Mouse (Mus musculus): ENCODE data around the gene Itk. TPM values are rescaled to one million over a fixed set of nuclear protein-coding genes. Genes with fewer than 3 reads are reported as not detected.

Gene Itk
- total RNA-seq, 4 experiments from 2014 or later: not detected

DNA sequence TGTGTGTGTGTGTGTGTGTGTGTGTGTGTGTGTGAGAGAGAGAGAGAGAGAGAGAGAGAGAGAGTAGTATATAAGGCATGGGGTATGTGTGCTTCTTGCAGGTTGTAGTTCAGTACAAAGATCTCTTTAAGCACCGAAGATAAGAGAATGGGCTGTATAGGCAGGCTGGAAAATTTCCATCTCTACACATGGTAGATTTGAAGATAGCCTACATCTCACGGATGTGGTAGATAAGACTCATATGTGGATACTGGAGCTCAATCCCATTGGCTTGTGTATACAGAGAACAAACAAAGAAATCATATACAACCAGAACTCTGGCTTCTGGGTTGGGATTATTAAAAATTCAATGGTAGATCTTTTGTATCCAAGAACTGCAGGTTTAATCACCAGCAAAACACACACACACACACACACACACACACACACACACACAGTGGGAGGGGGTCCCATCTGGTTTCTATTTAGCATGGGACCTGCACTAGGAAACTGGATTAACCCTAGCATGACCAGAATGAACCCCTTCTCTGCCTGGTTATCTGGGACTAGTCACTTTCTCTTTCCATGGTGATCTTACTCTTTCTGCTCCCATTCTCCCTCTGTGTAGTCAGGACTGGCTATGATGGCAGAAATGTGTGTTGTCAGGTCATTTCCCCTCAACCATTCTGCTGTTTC lies 28.2 kb downstream of the Itk start:
- DNase-seq (ENCODE audit: low spot score in 2 of 2): no peak

DNA sequence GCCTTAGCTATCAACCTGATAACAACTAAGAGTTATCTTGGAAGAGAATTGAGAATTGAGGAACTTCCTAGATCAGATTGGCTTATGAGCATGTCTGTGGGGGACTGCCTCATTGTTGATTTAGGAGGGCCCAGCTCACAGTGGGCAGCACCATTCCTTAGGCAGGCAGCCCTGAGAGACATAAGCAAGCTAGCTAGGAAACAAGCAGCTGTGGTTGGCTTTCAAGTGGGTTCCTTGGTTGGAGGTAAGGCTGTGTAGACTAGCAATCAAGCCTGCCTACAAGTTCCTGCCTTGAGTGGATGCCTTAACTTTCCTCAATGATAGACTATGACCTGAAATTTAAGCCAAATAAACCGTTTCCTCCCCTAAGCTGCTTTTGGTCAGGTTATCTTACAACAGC lies 30.9 kb downstream of the Itk start:
- no peak for DNase-seq (ENCODE audit: low spot score in 2 of 2)

DNA sequence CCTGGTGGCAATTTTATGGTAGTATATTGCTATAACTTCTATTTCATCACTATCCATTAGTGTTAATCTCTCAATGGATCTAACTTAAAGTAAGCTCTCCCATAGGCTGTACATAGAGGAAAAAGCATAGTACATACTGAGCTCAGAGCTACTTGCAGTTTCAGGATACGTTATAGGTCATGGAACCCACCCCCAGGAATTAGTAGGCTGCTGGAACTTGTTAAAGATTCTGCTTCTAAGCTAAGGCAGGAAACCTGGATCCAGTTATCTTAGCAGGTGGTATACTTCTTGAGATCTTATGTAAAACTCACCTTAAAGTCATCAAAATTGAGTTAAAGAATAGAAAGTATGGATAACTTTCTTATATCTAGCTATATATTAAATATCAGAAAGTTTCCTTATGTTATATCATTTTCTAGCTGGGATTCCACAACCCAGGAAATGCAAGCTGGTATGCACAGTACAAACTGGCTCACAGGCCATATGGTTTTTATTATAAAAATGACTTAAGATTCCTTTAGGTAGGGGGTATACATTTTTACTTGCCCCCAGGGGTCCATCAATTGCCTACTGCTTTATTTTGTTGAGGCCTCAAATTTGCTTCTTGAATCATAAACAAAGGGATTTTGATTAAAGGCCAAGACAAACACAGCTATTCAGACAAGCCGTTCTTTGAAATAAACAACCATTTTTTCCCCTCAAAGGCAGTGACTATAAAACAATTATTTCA lies 39.5 kb downstream of the Itk start:
- DNase-seq (ENCODE audit: low spot score in 2 of 2): no peak

DNA sequence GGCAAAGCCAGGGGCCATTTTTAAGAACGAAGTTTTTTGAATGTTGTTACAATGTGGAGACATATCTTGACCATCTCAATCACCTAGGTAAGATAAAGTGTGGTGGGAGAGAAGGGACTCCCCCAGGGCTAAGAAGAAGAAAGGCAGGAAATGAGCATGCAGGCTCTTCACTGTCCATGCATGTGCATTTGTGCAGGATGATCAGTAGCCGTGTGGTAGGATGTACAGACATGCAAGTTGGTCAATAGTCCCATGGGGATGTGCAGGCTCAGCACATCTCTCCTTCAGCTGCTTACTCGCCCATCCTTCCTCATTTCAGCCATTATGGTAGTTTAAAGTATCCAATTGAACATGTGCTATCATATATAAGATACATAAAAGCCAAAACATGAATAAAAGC lies 40.9 kb downstream of the Itk start:
- no peak for DNase-seq (ENCODE audit: low spot score in 2 of 2)

DNA sequence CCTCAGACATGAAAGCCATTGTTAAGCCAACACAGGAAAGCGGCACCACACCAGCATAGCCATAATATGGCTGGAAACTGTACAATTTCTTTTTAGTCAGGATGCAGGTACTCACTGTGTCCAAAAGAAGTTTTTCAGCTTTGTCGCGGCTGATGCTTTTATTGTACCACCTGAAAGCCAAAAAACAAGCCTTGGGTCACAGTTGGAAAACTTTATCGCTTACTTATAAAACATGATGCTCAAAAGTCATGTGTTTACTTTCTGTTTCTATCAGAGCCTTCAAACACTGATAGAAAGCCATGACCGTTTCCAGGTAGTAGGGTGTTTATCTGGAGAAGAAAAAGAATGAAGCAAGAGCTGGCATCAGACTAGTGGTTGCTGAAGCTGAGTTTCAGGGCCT lies 41.6 kb downstream of the Itk start:
- DNase-seq (ENCODE audit: low spot score in 2 of 2): no peak

DNA sequence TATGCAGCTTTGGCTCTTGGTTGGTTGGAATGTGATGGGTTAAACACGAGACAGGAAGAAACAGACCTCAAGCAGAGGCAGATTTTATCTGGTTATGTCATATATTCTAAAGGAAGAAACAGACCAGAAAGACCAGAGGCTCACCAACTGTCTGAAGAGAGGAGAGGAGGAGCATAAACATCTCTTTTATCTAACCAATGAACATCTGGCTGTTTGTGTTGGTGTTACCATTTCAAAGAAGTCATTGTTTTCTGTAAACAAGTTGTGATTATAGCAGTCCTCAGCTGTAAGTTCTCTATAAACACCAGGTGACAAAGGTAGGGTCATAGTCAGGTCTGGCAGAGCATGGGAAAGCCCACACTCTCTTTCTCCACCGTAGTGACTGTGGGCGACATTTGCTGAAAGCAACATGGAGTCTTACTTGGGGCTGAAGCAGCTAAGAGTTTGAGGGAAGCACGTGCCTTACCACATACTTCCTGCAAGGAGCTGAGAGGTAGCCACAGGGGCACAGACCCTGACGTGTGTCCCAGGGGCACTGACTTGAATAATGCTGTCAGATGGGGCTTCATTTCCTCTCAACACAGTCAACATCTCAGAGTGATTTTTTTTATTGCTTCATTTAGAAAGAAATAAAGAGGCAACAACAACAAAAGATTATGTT lies 45.3 kb downstream of the Itk start:
- no peak for DNase-seq (ENCODE audit: low spot score in 2 of 2)

DNA sequence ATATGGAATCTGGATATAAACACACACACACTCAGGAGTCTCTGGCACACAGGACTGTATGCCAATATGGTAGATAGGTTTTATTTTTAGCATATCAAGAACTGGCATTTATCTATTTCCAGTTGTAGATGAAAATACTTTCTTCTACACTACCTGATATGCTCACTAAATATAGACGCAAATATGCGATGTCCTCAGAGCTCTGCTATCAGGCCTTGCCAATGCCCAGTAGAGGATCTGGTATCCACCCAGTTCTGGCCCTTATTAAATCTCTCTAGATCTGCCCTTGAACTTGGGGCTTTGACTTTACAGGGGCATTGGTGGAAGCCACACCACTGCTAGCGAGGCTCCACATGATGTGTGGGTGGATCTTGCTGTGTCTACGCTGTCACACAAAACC lies 47.4 kb downstream of the Itk start:
- DNase-seq (ENCODE audit: low spot score in 2 of 2): no peak

DNA sequence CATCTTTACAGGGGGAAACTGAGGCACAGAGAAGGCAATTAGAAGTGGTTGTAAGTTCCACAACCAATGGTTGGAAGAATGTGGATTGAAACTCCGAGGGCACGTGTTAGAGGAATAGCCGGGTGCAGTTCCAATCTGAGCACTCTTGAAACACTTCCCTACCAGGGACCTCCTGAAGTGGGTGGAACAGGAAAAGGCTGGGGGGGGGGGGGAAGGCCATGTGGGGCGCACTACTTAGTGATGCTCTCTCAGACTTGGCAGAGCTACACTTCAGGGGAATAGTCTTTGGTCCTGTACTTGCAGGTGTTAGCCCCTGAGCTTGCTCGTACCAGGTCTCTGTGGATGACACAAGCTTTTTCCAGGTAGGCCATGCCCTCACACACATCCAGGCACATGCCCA lies 53.3 kb downstream of the Itk start:
- DNase-seq (ENCODE audit: low spot score in 2 of 2): no peak

DNA sequence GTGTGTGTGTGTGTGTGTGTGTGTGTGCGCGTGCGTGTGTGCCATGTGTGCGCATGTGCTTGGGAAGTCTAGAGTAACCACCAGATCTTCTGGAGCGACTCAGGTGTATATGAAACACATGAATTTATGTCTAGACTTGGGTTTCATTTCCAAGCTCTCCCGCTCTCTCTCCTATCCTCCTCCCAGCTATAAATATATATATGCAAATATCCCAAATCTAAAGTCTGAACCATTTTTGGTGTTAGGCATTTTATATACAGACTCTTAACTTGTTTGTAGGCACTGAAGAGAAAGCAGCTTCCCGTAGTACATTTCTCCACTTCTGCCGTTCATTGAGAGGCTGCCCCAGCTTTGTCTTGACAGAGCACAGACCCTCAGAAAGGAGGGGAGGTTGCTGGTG lies 57.1 kb downstream of the Itk start:
- DNase-seq (ENCODE audit: low spot score in 2 of 2): no peak

DNA sequence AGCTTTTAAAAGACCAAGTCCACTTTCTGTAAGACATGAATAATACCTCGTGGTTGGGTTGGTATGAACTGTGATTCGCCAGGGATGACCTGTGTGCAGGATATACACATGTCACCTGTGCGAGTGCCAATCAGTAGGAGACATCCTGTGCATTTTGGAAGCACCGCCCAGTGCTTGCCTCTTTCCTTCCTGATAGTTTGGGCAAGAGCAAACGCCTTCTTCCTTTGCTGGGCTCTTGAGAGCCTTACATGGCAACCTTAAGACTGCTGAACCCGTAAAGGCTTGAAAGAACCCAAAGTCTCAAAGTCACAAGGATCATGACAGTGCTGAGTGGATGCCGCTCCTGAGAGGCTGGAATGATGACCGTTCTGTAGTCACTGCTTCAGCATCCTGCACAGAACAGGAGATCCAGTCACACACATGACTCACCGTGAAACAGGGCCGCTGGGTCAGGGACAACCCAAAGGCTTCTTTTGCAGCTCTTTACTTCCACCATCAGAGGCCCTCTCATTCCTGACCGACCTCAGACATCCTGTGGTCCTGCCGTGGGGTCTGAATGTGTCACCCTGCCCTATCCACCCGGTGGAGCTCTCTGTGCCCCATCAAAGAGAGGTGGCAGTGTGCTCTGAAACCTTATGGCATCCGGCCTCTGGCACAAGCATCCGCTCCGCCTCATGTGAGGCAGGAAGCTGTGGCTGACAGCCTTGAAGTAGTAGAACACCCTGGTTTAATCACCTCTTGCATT lies 62.9 kb downstream of the Itk start:
- no peak for DNase-seq (ENCODE audit: low spot score in 2 of 2)

DNA sequence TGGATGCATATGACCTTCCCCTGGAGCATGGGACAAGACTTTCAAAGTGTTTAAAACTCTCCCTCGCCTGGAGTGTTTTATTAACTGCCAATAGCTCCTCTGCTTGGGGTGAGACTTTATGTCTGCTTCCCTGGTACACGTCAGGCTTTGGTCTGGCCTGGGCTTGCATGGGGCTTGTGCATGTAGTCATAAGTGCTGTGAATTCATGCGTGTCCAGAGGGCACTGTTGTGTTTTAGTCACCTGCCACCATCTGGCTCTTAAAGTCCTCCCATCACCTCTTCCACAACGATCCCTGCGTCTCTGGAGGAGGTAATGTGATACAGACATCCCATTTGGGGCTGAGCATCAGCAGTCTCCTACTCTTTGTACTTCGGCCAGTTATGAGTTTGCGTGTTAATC lies 67.8 kb downstream of the Itk start:
- no peak for DNase-seq (ENCODE audit: low spot score in 2 of 2)

DNA sequence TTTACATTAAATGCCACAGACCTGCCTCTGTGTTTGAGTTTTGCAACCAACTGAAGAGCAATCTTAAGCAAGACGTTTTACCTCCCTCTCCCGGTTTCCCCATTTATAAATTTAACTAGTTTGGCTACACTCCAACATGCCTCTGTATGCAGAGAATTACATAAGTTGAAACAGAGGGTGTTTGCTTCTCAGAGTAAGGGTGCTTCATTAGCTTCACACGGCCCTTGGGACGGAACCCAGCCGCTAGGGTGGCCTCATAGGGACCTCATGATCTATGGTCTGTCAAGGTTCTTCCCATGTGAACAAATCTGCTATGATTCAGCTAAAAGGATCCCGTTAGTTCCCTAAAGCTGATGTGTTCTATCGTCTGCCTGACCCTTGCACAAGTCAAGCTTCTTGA lies 74.8 kb downstream of the Itk start:
- no peak for DNase-seq (ENCODE audit: low spot score in 2 of 2)

DNA sequence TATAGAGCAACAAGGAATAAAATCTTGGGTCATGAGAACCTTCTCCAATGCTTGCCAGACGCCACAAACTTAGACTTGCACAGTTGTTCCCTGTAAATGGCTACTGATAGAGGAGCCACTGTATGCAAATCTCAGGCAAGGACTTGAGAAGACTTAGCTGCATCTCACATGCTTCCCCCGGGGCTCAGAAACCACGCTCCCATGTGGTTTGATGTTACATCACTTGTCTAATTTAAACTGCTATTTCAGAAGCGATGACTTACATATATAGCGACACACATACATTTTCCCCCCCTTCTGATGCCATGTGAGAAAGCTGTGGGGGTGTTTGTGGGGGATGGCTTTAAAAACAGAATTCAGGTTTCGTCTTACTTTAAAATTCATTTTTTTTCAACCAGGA lies 75.5 kb downstream of the Itk start:
- no peak for DNase-seq (ENCODE audit: low spot score in 2 of 2)

DNA sequence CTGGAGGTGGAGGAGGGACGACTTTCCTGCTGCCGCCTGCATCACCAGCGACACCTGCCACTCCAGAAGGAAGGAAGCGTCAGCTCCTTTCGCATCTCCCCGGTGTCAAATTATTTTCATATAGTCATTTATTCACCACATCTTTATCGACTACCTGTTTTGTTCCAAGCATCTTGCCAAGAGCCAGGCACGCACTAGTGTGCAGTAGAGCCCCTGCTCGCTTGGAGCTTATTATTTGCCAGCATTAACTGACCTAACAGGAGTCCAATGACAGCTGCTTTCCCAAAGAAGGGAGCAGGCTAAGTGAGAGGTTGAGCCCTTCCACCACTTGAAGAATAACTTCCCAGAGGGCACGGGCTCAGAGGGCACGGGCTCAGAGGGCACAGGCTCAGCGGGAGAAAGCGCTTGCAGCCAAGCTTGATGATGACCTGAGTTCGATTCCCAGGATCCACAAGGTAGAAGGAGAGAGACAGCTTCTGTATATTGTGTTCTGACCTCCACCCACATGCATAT lies 76.7 kb downstream of the Itk start, which contains the start of gene Cyfip2:
Gene Cyfip2, minus strand, starts transcription at position 337 of the 513 bp plus-strand sequence.
- DNase-seq (ENCODE audit: low spot score in 2 of 2): no peak

DNA sequence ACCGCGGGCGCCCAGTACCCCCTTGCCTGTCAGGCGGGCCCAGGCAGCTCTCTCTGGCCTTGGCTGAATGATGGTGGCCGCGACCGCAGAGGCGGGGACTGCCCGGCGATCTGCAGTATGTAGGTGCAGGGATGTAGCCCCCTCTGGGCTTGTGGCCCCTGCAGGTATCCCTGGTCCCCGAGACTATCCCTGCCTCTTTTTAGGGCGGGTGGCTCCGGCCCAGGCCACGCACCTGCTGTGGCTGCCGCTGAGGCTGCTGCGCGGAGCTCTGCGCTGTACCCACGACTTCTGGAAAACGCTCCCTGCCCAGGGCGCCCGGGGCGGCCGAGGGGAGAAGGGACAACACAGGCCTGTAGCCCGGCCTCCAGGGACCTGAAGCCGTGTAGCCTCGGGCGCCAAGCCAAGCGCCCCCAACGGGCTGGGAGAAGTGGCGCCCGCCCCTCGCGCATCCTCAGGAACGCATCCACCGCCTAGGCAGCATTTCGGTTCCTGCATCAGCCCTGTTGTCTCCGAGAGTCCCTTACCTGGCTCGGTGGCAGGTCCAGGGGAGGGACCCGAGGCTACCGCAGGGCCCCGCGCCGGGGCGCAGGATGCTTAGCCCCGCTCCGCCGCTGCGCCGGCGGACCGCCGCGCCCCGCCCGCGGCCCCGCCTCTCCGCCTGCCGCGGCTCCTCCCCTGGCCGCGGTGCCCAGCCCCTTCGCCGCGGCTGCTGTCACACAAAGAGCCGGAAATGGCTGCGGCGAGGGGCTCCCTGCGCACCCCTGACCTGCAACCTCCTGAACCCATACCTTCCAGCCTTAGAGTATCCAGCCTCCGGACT lies 77.4 kb downstream of the Itk start:
- no peak for DNase-seq (ENCODE audit: low spot score in 2 of 2)

DNA sequence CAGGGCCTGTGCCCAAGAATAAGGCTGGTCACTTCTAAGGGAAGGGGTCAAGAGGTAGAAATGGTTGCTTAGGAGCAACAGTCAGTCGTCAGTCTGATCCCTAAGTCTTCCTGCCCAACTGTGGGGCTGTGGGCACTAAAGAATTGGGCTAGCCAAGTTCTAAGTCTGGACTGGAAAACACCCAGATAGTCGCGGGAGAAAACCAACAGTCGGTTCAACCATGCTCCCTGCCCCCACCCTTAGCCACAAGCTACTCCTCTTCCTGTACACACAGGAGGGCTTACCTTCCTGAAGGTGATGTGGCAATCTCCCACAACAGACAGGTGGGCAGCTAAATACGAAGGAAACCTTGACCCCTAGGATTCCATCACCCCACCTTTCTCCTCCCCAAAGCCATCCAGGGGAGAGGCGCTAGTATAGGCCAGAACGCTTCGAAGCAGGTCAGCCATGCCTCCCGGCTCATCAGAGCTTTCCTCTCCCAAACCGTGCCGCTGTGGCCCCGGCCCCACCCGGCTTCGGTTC lies 78.1 kb downstream of the Itk start:
- no peak for DNase-seq (ENCODE audit: low spot score in 2 of 2)

DNA sequence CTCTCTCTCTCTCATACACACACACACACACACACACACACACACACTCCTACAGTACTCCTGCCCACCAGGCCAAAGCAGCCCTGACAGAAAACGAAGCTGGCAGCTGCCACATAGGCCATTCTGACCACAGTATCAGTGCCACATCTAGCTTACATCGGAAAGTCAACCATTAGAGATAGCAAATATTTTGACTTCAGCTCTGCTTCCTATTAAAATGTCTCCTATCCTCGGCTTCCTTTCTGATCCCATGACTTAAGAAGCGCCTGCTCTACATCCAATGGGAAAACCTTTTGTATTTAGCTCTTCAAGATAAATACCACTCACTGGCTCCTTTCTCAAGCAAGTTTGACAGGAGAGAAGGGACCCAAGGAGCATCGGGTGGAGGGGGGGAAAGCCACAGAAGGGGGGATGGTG lies 78.7 kb downstream of the Itk start:
- DNase-seq (ENCODE audit: low spot score in 2 of 2): no peak

DNA sequence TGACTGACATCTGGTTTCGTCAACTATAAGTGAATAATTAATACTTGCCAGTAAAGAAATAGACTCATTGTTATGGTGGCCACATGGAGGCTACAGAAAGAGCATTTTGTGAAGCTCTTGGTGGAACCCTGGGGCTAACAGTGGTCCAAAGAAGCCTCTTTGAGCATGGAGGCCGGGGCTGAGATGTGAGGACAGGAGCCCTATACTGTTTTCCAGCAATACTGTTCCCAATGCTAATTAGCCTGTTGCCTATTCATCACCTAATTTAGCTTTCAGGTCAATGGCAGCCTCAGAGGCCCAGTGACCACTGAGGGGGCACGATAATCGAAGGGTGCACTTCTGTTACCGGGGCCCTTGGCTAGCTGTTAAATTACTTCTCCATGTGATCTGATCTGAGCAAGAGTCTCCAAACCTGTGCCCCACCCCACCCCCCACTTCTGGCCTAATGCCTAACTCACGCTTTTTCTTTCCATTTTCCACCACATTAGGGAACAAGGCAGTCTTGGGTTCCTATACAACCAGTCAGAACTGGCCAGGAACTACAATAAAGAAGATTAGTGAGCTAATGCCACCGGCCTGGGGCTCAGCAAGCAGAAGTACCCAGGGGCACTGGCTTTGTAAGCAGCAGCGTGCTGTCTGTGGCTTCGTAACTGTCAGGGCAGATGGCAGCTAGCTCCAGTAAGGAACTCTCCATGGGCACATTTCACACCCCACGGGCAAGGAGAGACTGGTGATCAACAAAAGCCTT lies 79.3 kb downstream of the Itk start:
- no peak for DNase-seq (ENCODE audit: low spot score in 2 of 2)

DNA sequence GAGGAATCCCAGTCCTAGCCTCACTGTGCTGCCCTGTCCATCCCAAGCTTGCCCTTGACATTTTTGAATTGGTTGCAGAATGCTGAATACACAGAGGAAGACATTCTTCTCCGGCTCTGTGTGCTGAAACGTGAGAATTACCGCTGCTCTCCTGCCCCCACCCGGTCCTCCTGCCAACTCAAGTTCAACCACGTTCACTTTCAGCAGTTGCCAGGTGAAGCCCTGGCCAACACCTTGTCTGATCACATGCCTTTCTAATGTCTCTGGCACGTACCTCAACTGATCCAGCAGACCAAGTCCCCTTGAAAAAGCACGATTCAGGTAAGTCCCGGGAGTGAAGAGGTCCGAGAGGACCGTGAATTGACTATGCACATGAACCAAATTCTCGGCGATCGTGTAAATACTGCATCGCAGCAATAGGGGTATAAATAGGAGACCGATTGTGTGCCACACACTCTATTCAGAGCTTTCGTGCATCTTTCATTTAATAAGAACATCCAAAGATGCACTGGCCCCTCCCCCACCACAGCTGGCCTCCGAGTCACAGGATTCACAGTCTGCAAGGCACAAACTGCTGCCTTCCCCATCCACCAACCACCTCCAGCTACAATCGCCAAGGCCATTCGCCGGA lies 80.1 kb downstream of the Itk start:
- no peak for DNase-seq (ENCODE audit: low spot score in 2 of 2)
